Mouse (Mus musculus): ENCODE data around the gene Nr5a1.

- TF ChIP-seq TAL1 (IDR thresholded peaks at IDR 0.05; ENCODE audit: low read length) (no peak), GATA1 (IDR thresholded peaks at IDR 0.05; ENCODE audit: low read length) (no peak)
Measured at GRCm38 (mm10) chr2:38683083-38683482, 31.3 kb downstream of the Nr5a1 start.

All from erythroblast, embryonic 14.5 days (primary cell).